ENCODE assay signal across 25 mouse cellular contexts in the genomic region with DNA sequence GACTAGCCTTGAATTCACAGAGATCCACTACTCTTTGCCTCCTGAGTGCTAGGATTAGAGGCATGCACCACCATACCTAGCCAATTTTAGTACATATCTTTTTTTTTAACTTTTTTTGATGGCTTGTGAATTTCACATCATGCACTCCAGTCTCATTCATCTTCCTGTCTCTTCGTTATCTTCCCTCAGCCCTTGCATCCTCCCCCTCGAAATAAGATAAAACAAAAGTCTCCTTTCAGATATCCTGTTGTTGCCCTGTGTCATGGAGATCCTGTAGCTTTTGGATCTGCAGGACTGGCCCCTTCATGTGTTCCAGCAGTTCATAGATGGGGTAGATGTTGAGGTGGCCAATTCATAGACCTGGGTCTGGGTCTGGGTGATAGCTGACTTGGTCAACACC.
DNase-seq lines count a peak whose midpoint lies in the region; ATAC-seq and TF ChIP-seq lines count a peak whose summit lies in the region.
"Had no signal": no experiment of that assay in that cellular context is flagged by ENCODE, and none has a peak within 500 bp of the region (broad histone marks: within the 10 kb centered on the region; RNA-seq: fewer than 3 reads in every experiment).

No protein-coding gene starts in this region.

- H3K4me3 ChIP-seq in forebrain, embryonic 11.5 days (ENCODE audit: low read depth, low read length), result no peak overlapping the region
- H3K4me3 ChIP-seq in forebrain, embryonic 10.5 days, result no peak overlapping the region
- no peak overlapping the region for H3K4me3 ChIP-seq in liver, embryonic 12.5 days
- H3K4me3 ChIP-seq in MEL (ENCODE audit: control insufficient read depth in 1 of 2, insufficient read depth in 1 of 2, low read depth in 2 of 2, low read length in 2 of 2), result no peak overlapping the region
- no peak overlapping the region for H3K4me3 ChIP-seq in liver, embryonic 13.5 days (replicated peaks)
- H3K4me3 ChIP-seq: embryonic facial prominence, embryonic 10.5 days; embryonic facial prominence, embryonic 12.5 days; forebrain, embryonic 13.5 days; forebrain, embryonic 15.5 days had no signal

- no peaks in the 10 kb centered on the region for H3K4me1 ChIP-seq in forebrain, embryonic 11.5 days (replicated peaks; ENCODE audit: control insufficient read depth, insufficient read depth, low read length)
- H3K4me1 ChIP-seq in forebrain, embryonic 10.5 days, result no peaks in the 10 kb centered on the region
- peaks cover 27% of the 10 kb centered on the region for H3K4me1 ChIP-seq in liver, embryonic 12.5 days
- H3K4me1 ChIP-seq in MEL (ENCODE audit: control insufficient read depth in 1 of 2, insufficient read depth in 2 of 2, low read length in 2 of 2), result peaks cover 6 to 19% of the 10 kb centered on the region in 2 experiments
- peaks cover 30% of the 10 kb centered on the region for H3K4me1 ChIP-seq in liver, embryonic 13.5 days (replicated peaks)
- H3K4me1 ChIP-seq: embryonic facial prominence, embryonic 10.5 days; embryonic facial prominence, embryonic 12.5 days; forebrain, embryonic 13.5 days; forebrain, embryonic 15.5 days had no signal

- TF ChIP-seq CTCF in MEL (IDR thresholded peaks at IDR 0.05 in 2 of 3, conservative IDR thresholded peaks at IDR 0.05 in 1 of 3; ENCODE audit: control insufficient read depth in 1 of 3, insufficient read depth in 1 of 3, low read depth in 2 of 3, low read length in 3 of 3, poor library complexity in 1 of 3, severe bottlenecking in 1 of 3), result no peak

- no peaks in the 10 kb centered on the region for H3K36me3 ChIP-seq in forebrain, embryonic 11.5 days (ENCODE audit: control insufficient read depth, insufficient read depth, low read length)
- H3K36me3 ChIP-seq in forebrain, embryonic 10.5 days (replicated peaks), result no peaks in the 10 kb centered on the region
- no peaks in the 10 kb centered on the region for H3K36me3 ChIP-seq in liver, embryonic 12.5 days
- H3K36me3 ChIP-seq in MEL (ENCODE audit: control insufficient read depth in 1 of 2, insufficient read depth in 2 of 2, low read length in 2 of 2), result peaks cover 0 to 16% of the 10 kb centered on the region in 2 experiments; a peak in 2 of 4 replicates
- no peaks in the 10 kb centered on the region for H3K36me3 ChIP-seq in liver, embryonic 13.5 days
- H3K36me3 ChIP-seq: embryonic facial prominence, embryonic 10.5 days; embryonic facial prominence, embryonic 12.5 days; forebrain, embryonic 15.5 days; G1E had no signal

- ATAC-seq in forebrain, embryonic 11.5 days (replicated peaks; ENCODE audit: low FRiP score), result no peak
- ATAC-seq in liver, embryonic 12.5 days, result peak; percentile 56; the same call in 1 of the 2 replicates
- peak; percentile 54 for ATAC-seq in liver, embryonic 13.5 days (ENCODE audit: low read depth)
- ATAC-seq: CD4-positive, CD25-positive, alpha-beta regulatory T cell, adult 4 months; forebrain, embryonic 13.5 days; forebrain, embryonic 15.5 days; forebrain, postnatal 0 days had no signal

- H3K9ac ChIP-seq in forebrain, embryonic 11.5 days (ENCODE audit: low read length), result no peak overlapping the region
- no peak overlapping the region for H3K9ac ChIP-seq in liver, embryonic 12.5 days
- H3K9ac ChIP-seq in MEL (ENCODE audit: control insufficient read depth, low read depth, low read length, poor library complexity, severe bottlenecking), result no peak overlapping the region
- no peak overlapping the region for H3K9ac ChIP-seq in liver, embryonic 13.5 days
- H3K9ac ChIP-seq: embryonic facial prominence, embryonic 12.5 days; forebrain, embryonic 13.5 days; forebrain, embryonic 15.5 days; forebrain, postnatal 0 days had no signal

- H3K4me2 ChIP-seq in forebrain, embryonic 11.5 days (ENCODE audit: low read depth, low read length, severe bottlenecking), result no peak overlapping the region
- H3K4me2 ChIP-seq in liver, embryonic 12.5 days, result no peak overlapping the region
- H3K4me2 ChIP-seq in liver, embryonic 13.5 days, result no peak overlapping the region
- H3K4me2 ChIP-seq: embryonic facial prominence, embryonic 12.5 days; forebrain, embryonic 13.5 days; forebrain, embryonic 15.5 days had no signal

- TF ChIP-seq EP300 in MEL (IDR thresholded peaks at IDR 0.05; ENCODE audit: low read depth in 1 of 2, low read length in 2 of 2), result peak; percentile 47 to 55

- 88% methylated on average over 2 of the region's 2 CpGs for WGBS in forebrain, embryonic 11.5 days
- WGBS in forebrain, embryonic 10.5 days, result 90% methylated on average over 2 of the region's 2 CpGs
- 15% methylated on average over 2 of the region's 2 CpGs for WGBS in liver, embryonic 12.5 days (ENCODE audit: insufficient replicate concordance)
- WGBS in liver, embryonic 13.5 days (ENCODE audit: insufficient replicate concordance), result 15% methylated on average over 2 of the region's 2 CpGs

- H3K79me2 ChIP-seq in MEL (ENCODE audit: control insufficient read depth, insufficient read depth, low read length, poor library complexity), result no peaks in the 10 kb centered on the region

- TF ChIP-seq RAD21 in MEL (IDR thresholded peaks at IDR 0.05; ENCODE audit: low read depth, low read length), result no peak

- no peak for TF ChIP-seq POLR2A in MEL (IDR thresholded peaks at IDR 0.05; ENCODE audit: control insufficient read depth in 1 of 2, insufficient read depth in 1 of 2, low read depth in 1 of 2, low read length in 2 of 2, poor library complexity in 1 of 2)

- peak; percentile 8 for DNase-seq in forebrain, embryonic 11.5 days (ENCODE audit: low spot score)
- DNase-seq in forebrain, embryonic 10.5 days (ENCODE audit: extremely low spot score, low spot score), result no peak
- DNase-seq in liver (no peak), MEL (ENCODE audit: low read depth, low spot score) (peak; percentile 26)
- no peak for DNase-seq in liver, embryonic 13.5 days
- DNase-seq in thymus, adult 18-20 months, result no peak
- DNase-seq: adrenal gland, adult 2 months; adrenal gland, postnatal 10 days; adrenal gland, postnatal 25 days; B cell, adult 2 months; cerebellum, adult 11 months; cerebellum, adult 18-20 months; cerebellum, adult 8-10 months; cerebellum, adult 9-11 months; cerebellum, postnatal 14 days; cerebellum, postnatal 36 days; forebrain, postnatal 0 days had no signal

- H3K9me3 ChIP-seq in forebrain, embryonic 11.5 days (ENCODE audit: control insufficient read depth, low read length), result no peaks in the 10 kb centered on the region
- no peaks in the 10 kb centered on the region for H3K9me3 ChIP-seq in forebrain, embryonic 10.5 days
- H3K9me3 ChIP-seq in liver, embryonic 12.5 days (replicated peaks), result no peaks in the 10 kb centered on the region
- H3K9me3 ChIP-seq in MEL (replicated peaks; ENCODE audit: insufficient read depth, low read length), result no peaks in the 10 kb centered on the region
- H3K9me3 ChIP-seq in liver, embryonic 13.5 days (replicated peaks), result no peaks in the 10 kb centered on the region
- H3K9me3 ChIP-seq: embryonic facial prominence, embryonic 10.5 days; embryonic facial prominence, embryonic 12.5 days; forebrain, embryonic 13.5 days; forebrain, embryonic 15.5 days; G1E had no signal

- no peaks in the 10 kb centered on the region for H3K27me3 ChIP-seq in forebrain, embryonic 11.5 days (ENCODE audit: control insufficient read depth, insufficient read depth, low read length)
- H3K27me3 ChIP-seq in forebrain, embryonic 10.5 days (ENCODE audit: poor library complexity, severe bottlenecking), result no peaks in the 10 kb centered on the region
- no peaks in the 10 kb centered on the region for H3K27me3 ChIP-seq in liver, embryonic 12.5 days (replicated peaks)
- H3K27me3 ChIP-seq in MEL (ENCODE audit: control insufficient read depth in 1 of 2, insufficient read depth in 2 of 2, low read length in 2 of 2), result no peaks in the 10 kb centered on the region
- H3K27me3 ChIP-seq in liver, embryonic 13.5 days, result no peaks in the 10 kb centered on the region
- H3K27me3 ChIP-seq: CH12.LX; embryonic facial prominence, embryonic 12.5 days; forebrain, embryonic 13.5 days; forebrain, embryonic 15.5 days had no signal

- no peak overlapping the region for H3K27ac ChIP-seq in forebrain, embryonic 11.5 days (ENCODE audit: low read depth, low read length)
- no peak overlapping the region for H3K27ac ChIP-seq in forebrain, embryonic 10.5 days
- H3K27ac ChIP-seq in liver, embryonic 12.5 days, result 0 out of 2 replicates have a peak overlapping the region, but pooled peaks have one; percentile 22
- no peak overlapping the region for H3K27ac ChIP-seq in MEL (ENCODE audit: control insufficient read depth, low read depth, low read length)
- H3K27ac ChIP-seq in liver, embryonic 13.5 days, result 0 out of 2 replicates have a peak overlapping the region, but pooled peaks have one; percentile 26
- H3K27ac ChIP-seq: embryonic facial prominence, embryonic 10.5 days; embryonic facial prominence, embryonic 12.5 days; forebrain, embryonic 13.5 days; forebrain, embryonic 15.5 days had no signal

TF ChIP-seq in MEL, 35 proteins besides CTCF, POLR2A, EP300 and RAD21:
- no peak for TF ChIP-seq CHD1 (IDR thresholded peaks at IDR 0.05; ENCODE audit: low read depth, low read length)
- TF ChIP-seq ZNF384 (IDR thresholded peaks at IDR 0.05; ENCODE audit: low read depth, low read length), result peak; percentile 71
- TF ChIP-seq RCOR1 (IDR thresholded peaks at IDR 0.05; ENCODE audit: low read depth, low read length), result peak; percentile 49; the same call in 1 of the 2 replicates
- TF ChIP-seq GATA1 (IDR thresholded peaks at IDR 0.05; ENCODE audit: low read depth, low read length), result peak; percentile 67
- no peak for TF ChIP-seq MEF2A (IDR thresholded peaks at IDR 0.05; ENCODE audit: extremely low read depth, insufficient replicate concordance, low read depth, low read length, poor library complexity, severe bottlenecking)
- TF ChIP-seq TCF12 (IDR thresholded peaks at IDR 0.05; ENCODE audit: low read depth, low read length), result peak; percentile 64; the same call in 1 of the 2 replicates
- TF ChIP-seq POLR2AphosphoS5 (IDR thresholded peaks at IDR 0.05; ENCODE audit: borderline replicate concordance, low read depth, low read length), result no peak
- no peak for TF ChIP-seq ELF1 (IDR thresholded peaks at IDR 0.05; ENCODE audit: low read depth, low read length)
- TF ChIP-seq ETS1 (IDR thresholded peaks at IDR 0.05; ENCODE audit: low read depth, low read length), result peak; percentile 47

Comparison
In these comparisons a context has a peak if more than half of its experiments do, and no peak if none do; other contexts are left out.
1. DNase-seq: peak in forebrain, embryonic 11.5 days (single experiment) and MEL (single experiment); none in forebrain, embryonic 10.5 days (single experiment), liver (single experiment), liver, embryonic 13.5 days (single experiment) and thymus, adult 18-20 months (0 of 2).
2. H3K27ac ChIP-seq: peak in liver, embryonic 12.5 days (single experiment) and liver, embryonic 13.5 days (single experiment); none in forebrain, embryonic 11.5 days (single experiment), forebrain, embryonic 10.5 days (single experiment) and MEL (single experiment).